Mouse (Mus musculus) kidney, embryonic 15.5 days (tissue): ENCODE data around the gene Mrpl49. TPM values are rescaled to one million over a fixed set of nuclear protein-coding genes. Genes with fewer than 3 reads are reported as not detected.
A peak's percentile ranks its signal among the peaks of the same experiment; 100 is the strongest.

Experiments used
- ATAC-seq: fragments of 200-750 bp; cut with Nextera tagmentation; replicated peaks from 2 replicates; pipeline ENCODE4 v1.8.0; 2017; ENCODE audit warnings: moderate TSS enrichment; ENCODE audit not compliant: low FRiP score
- H3K27ac ChIP-seq: fragments of 300-500 bp; sonication (generic); 2 replicates; pipeline ENCODE4 v1.5.1; 2015; ENCODE audit warnings: mild to moderate bottlenecking, inconsistent platforms
- H3K27me3 ChIP-seq: fragments of 300-500 bp; sonication (generic); 2 replicates; pipeline ENCODE4 v1.6.1; 2015; ENCODE audit warnings: inconsistent platforms
- H3K36me3 ChIP-seq: fragments of 300-500 bp; sonication (generic); 2 replicates; pipeline ENCODE4 v1.6.1; 2015; ENCODE audit warnings: inconsistent platforms
- H3K4me1 ChIP-seq: fragments of 300-500 bp; sonication (generic); 2 replicates; pipeline ENCODE4 v1.6.1; 2015; ENCODE audit warnings: inconsistent platforms
- H3K4me2 ChIP-seq: fragments of 300-500 bp; sonication (generic); 2 replicates; pipeline ENCODE4 v1.6.1; 2015; ENCODE audit warnings: moderate library complexity, mild to moderate bottlenecking, inconsistent platforms
- H3K4me3 ChIP-seq: fragments of 300-500 bp; sonication (generic); replicated peaks from 2 replicates; pipeline ENCODE4 v1.5.1; 2015; ENCODE audit warnings: mild to moderate bottlenecking, inconsistent platforms
- H3K9ac ChIP-seq: fragments of 300-500 bp; sonication (generic); 2 replicates; pipeline ENCODE4 v1.6.1; 2015; ENCODE audit warnings: mild to moderate bottlenecking, inconsistent platforms
- H3K9me3 ChIP-seq: fragments of 300-500 bp; sonication (generic); replicated peaks from 2 replicates; pipeline ENCODE4 v1.6.1; 2016; ENCODE audit warnings: inconsistent platforms
- WGBS: fragments of 180-500 bp; shearing (Covaris S2); methylation state at CpG from one replicate; pipeline ENCODE4 v1.1.7; 2015; ENCODE audit warnings: mixed read lengths; 5-methylcytosine and 5-hydroxymethylcytosine counted together
- polyA plus RNA-seq: library from polyadenylated mRNA; unstranded; fragments of >200 nt; fragmentation: Nextera tagmentation; extraction: Ambion mirVana; gene quantifications from 2 replicates; pipeline ENCODE4 v1.2.1, GENCODE M21; 2015

Gene Mrpl49
- polyA plus RNA-seq, result 77.9 and 81.6 TPM in 2 replicates

DNA sequence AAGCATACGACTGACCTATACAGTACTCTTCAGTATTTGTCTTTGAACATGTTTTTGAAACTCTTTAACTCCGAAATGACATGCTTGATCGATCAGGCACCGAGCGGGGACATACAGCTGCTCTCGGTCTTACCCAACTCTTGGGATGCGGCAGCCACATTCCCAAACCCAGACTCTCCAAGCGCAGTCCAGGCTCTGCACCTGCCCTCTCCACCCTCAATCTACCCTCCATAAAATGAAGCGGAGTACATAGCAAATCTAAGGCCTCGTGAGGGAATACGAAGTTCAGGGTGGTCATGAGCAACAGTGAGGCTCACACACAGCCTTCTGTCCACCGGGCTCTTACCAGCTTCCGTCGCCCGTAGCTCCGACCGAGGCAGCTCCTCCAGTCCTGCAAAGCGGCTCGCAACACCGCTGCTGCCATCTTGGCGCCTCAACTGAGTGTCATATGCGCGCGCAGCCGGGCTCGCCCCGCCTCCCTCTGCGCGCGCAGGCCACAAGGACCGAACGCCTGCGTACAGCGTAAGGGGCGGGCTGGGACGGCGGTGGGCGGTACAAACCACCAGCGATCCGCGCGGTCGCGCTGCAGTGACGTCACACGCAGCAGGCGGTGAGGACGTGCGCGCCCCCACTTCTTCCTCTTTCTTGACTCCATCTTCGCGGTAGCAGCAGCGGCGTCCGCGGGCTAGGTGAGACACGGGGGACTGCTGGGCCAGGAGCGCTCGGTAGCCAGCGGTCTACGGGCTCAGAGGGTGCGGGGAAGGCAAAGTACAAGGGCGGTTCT is at the start of gene Mrpl49, which contains the start of gene Fau:
Mrpl49 (minus strand) TSS at position 473 of the 784 bp plus-strand sequence.
Fau (plus strand) TSS at position 532 of the 784 bp plus-strand sequence.
- Histone ChIP-seq H3K4me1 (peaks cover 39% of the 10 kb centered on the region), H3K4me2 (peak within 1 kb of the TSS; percentile 78), H3K36me3 (peaks cover 53% of the 10 kb centered on the region), H3K27me3 (no peaks in the 10 kb centered on the region), H3K9ac (peak within 1 kb of the TSS; percentile 94), H3K27ac (peak within 1 kb of the TSS; percentile 85), H3K4me3 (peak within 1 kb of the TSS; percentile 95), H3K9me3 (no peaks in the 10 kb centered on the region)
- peak; percentile 89 for ATAC-seq
- under 1% methylated on average over 63 of the region's 63 CpGs for WGBS

DNA sequence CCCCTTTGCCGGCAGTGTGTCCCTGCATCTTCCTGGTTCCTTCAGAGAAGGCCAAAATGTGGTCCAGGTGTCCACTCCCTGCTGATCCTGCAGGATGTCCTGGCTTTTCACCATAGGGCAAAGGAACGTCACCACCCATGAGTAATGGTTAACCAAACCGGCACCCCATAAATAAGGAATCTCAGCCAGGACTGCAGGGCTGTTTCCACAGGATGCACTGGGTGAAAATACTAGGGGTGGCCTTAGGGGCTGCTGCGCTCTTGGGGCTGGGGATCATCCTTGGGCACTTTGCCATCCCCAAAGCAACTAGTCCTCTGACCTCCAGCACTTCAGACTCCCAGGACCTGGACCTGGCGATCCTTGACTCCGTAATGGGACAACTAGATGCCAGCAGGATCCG is 48.0 kb upstream of the Mrpl49 start, which contains the start of gene Naaladl1:
Naaladl1 (plus strand) TSS at position 197 of the 400 bp plus-strand sequence.
- ATAC-seq, result no peak
- no peaks in the 10 kb centered on the region for H3K36me3 ChIP-seq
- no peak within 1 kb of the TSS for H3K4me2 ChIP-seq
- no peaks in the 10 kb centered on the region for H3K27me3 ChIP-seq
- no peak within 1 kb of the TSS for H3K27ac ChIP-seq
- no peaks in the 10 kb centered on the region for H3K4me1 ChIP-seq
- H3K9me3 ChIP-seq, result no peaks in the 10 kb centered on the region
- H3K4me3 ChIP-seq, result no peak within 1 kb of the TSS
- H3K9ac ChIP-seq, result no peak within 1 kb of the TSS; the same call in 1 of the 2 replicates
- 82% methylated on average over 7 of the region's 7 CpGs for WGBS

DNA sequence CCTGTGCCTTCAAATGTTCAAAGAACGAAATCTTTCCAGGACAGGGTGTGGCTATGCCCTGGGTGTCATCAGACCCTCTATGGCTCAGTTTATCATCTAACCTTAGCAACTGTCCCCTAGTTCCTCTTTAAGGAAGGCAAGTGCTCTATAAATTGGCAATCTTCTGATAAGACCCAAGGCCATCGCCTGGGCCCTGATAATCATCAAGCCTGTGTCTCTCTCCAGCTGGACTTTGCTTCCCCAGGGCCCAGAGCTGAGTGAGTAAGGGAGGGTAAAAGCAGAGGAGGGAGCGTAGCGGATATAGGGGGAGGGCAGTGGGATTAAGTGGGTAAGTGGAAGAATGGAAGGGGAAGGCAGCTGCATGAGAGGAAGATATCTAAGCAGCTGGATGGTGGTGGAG is 46.9 kb upstream of the Mrpl49 start:
- 83% methylated on average over 4 of the region's 4 CpGs for WGBS
- no peak overlapping the region for H3K4me2 ChIP-seq
- H3K9ac ChIP-seq, result no peak overlapping the region; the same call in 1 of the 2 replicates
- H3K9me3 ChIP-seq, result no peaks in the 10 kb centered on the region
- H3K4me1 ChIP-seq, result no peaks in the 10 kb centered on the region
- no peak overlapping the region for H3K27ac ChIP-seq
- no peak overlapping the region for H3K4me3 ChIP-seq
- peaks cover 7% of the 10 kb centered on the region for H3K36me3 ChIP-seq
- no peaks in the 10 kb centered on the region for H3K27me3 ChIP-seq
- ATAC-seq, result no peak

DNA sequence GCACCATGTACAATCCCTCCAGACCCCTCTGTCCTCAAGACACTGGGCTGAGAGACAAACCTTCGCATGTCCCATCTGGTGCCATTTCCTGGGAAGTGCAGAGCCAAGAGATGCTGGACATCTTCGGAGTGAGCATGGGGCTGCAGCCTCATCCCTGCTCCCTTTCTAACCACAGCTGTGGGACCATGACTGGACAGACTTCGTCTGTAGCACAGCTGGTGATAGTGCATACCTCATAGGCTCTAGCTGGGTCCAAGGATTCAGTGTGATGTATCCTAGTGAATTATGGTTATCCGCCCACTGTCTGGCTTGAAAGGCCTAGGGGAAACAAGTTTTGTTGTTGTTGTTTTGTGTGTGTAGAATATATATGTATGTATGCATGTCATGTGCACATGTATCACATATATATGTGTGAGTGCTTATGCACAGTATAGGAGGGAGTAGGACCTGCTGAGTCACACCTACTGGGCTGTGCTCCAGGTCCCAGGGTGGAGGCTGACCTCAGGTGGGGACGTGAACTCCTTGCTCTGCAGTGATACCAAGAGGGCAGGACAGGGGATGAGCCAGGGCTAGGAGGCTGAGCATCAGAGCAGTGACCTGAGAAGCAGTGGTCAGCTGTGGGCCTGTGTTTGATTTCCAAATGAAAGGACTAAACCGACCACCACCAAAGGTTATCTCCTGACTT is 44.7 kb upstream of the Mrpl49 start:
- no peak overlapping the region for H3K4me2 ChIP-seq
- no peaks in the 10 kb centered on the region for H3K27me3 ChIP-seq
- H3K27ac ChIP-seq, result no peak overlapping the region
- no peak for ATAC-seq
- H3K9ac ChIP-seq, result no peak overlapping the region
- 79% methylated on average over 6 of the region's 6 CpGs for WGBS
- no peak overlapping the region for H3K4me3 ChIP-seq
- peaks cover 26% of the 10 kb centered on the region for H3K36me3 ChIP-seq
- no peaks in the 10 kb centered on the region for H3K4me1 ChIP-seq
- H3K9me3 ChIP-seq, result no peaks in the 10 kb centered on the region

DNA sequence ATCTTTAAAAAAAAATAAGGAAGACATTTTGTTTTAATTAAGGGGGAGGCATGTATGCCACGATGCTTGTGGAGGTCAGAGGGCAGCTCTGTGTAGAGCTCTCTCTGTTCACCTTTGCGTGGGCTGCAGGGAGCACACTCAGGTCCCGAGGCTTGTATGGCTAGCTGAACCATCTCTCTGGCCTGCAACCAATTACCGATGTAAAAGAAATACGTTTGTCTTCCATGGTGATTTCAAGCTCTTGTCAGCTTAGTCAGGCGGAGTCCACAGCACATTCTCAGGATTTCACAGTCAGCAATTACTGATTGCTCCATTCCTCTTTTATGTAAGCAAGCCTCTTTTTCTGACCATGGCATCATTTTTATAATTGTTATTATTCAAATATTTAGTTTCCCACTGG is 43.6 kb upstream of the Mrpl49 start:
- Histone ChIP-seq H3K36me3 (peaks cover 29% of the 10 kb centered on the region), H3K27me3 (no peaks in the 10 kb centered on the region), H3K27ac (no peak overlapping the region), H3K4me1 (no peaks in the 10 kb centered on the region), H3K4me2 (no peak overlapping the region), H3K9ac (no peak overlapping the region), H3K9me3 (no peaks in the 10 kb centered on the region), H3K4me3 (no peak overlapping the region)
- ATAC-seq, result no peak
- 56% methylated on average over 6 of the region's 6 CpGs for WGBS

DNA sequence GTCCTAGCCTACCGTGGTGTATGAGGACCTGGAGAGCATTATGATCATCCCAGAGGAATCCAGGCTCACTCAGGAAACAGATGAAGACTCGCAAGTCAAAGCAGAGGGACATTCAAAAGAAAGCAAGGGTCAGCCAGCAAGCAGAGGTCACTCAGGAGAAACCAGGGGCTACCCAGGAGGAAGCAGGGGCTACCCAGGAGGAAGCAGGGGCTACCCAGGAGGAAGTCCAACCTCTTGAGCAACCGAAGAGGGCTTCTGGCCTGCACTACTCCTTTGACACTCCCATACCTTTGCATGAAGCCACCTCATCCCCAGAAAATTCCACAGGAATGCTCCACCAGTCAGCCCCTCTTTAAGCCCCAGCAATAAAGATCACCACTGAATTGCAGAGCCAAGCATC is 40.3 kb upstream of the Mrpl49 start:
- H3K4me1 ChIP-seq, result no peaks in the 10 kb centered on the region

DNA sequence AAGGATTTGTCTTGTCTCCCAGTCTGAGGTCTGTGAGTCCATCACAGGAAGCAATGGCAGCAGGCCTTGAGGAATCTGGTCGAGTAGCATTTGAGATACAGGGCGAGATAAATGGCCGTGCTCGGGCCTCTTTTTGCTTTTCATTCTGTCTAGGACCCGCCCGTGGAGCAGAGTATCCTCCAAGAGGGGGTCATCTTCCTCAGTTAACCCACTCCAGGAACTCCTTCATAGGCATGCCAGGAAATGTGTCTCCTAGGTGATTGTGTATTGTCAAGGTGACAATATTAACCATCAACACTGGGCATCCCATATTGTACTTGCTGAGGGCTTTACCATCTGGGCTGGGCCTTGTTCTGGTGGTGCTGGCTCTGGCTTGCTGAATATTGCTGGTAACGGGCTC is 36.5 kb upstream of the Mrpl49 start, which contains the start of gene AC131692.1:
AC131692.1 (plus strand) TSS at position 301 of the 400 bp plus-strand sequence.
- H3K9me3 ChIP-seq, result no peaks in the 10 kb centered on the region
- no peaks in the 10 kb centered on the region for H3K4me1 ChIP-seq
- H3K36me3 ChIP-seq, result peaks cover 86% of the 10 kb centered on the region
- no peak for ATAC-seq
- 86% methylated on average over 7 of the region's 7 CpGs for WGBS
- H3K27ac ChIP-seq, result no peak within 1 kb of the TSS
- H3K4me2 ChIP-seq, result no peak within 1 kb of the TSS
- H3K27me3 ChIP-seq, result no peaks in the 10 kb centered on the region
- H3K9ac ChIP-seq, result no peak within 1 kb of the TSS
- no peak within 1 kb of the TSS for H3K4me3 ChIP-seq

More for the DNA sequence above, 40.3 kb upstream of the Mrpl49 start:
- no peak overlapping the region for H3K4me3 ChIP-seq
- no peaks in the 10 kb centered on the region for H3K27me3 ChIP-seq
- H3K9ac ChIP-seq, result no peak overlapping the region
- no peak for ATAC-seq
- peaks cover 60% of the 10 kb centered on the region for H3K36me3 ChIP-seq
- no peak overlapping the region for H3K4me2 ChIP-seq
- H3K9me3 ChIP-seq, result no peaks in the 10 kb centered on the region
- H3K27ac ChIP-seq, result no peak overlapping the region
- WGBS, result 86% methylated on average over 3 of the region's 3 CpGs

DNA sequence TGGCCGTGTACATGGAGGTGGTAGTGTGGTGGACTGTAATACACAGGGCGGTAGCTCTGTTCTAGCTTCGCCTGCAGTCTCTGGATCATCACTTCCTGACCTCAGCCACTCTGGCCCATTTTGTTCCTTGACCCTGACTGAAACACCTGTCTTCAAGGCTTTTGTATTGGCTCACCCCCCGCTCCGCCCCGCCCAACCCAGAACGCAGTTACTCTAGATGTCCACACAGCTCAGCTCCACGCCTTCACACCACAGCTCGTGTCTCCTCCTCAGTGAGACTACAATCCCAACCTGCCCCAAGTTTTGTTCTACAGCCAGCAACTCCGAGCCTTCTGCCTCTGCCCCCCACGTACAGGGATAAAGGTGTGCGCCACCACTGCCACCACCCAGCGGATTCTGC is 31.3 kb upstream of the Mrpl49 start:
- WGBS, result 91% methylated on average over 13 of the region's 13 CpGs

DNA sequence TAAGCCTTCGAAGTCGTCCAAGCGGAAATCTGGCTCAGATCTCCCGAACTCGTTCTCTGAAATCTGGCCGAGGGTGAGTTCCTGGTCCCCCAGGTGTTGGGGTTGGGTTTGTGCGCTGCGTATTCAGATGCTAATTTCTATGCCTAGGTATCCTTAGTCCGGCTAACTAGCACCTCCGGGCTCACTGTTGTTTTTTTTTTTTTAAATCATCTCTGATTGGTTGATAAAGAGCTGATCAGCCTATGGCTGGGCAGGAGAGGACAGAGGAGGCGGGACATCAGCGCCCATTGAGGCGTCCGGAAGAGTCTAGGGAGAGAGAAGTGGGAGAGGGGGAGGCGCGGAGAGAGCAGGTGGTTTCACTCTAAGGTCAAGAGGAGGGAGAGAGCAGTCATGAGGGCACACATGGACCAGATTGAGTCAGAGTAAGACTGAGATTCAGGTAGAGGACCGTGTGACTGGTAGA is 27.9 kb upstream of the Mrpl49 start:
- Histone ChIP-seq H3K4me2 (peak overlapping the region; percentile 80), H3K27me3 (no peaks in the 10 kb centered on the region), H3K9me3 (no peaks in the 10 kb centered on the region), H3K36me3 (peaks cover 73% of the 10 kb centered on the region), H3K4me3 (peak overlapping the region; percentile 64), H3K4me1 (peaks cover 23% of the 10 kb centered on the region), H3K27ac (peak overlapping the region; percentile 72), H3K9ac (peak overlapping the region; percentile 67)
- peak; percentile 81 for ATAC-seq
- WGBS, result under 1% methylated on average over 17 of the region's 17 CpGs

More for the DNA sequence above, 31.3 kb upstream of the Mrpl49 start:
- Histone ChIP-seq H3K4me3 (no peak overlapping the region), H3K4me1 (peaks cover 15% of the 10 kb centered on the region), H3K36me3 (peaks cover 77% of the 10 kb centered on the region), H3K9ac (no peak overlapping the region), H3K9me3 (no peaks in the 10 kb centered on the region), H3K27me3 (no peaks in the 10 kb centered on the region), H3K4me2 (no peak overlapping the region), H3K27ac (no peak overlapping the region)
- ATAC-seq, result no peak

DNA sequence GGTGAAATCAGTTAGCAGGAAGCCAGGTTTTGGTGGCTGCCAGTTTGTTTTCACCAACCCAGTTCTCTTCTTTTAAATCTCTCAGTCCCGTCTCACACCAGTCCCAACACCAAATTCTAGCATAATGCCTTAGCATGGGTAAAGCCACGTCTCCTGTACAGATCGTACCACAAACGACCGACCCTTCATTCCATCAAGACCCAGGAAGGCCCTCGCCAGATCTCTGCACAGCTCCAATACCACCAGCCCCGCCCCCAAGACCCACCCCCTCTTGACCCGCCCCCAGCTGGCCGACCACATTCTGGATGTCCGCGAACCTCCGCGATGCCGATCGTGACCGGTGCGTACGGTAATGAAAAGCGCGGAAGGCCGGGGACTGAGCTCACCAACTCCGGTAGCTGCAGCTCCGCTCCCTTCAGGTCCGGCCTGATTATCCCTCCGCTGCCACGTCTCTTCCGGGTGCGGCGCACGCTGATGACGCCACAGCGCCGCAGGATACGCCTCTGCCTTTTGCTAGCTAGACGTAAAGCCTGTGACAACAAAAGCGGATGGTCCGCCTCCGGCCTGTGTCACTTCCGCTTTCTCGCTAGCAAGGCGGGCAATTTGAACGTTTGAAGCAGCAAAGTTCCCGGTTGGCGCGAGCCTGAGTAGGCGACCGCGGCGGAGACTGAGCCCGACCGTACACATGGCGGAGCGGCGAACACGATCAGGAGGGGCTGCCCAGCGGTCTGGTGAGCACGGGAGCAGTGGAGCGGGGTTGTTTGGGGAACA is 27.1 kb upstream of the Mrpl49 start, which contains the start of the genes Zfpl1 and Cdca5:
Zfpl1 (minus strand) TSS at position 479 of the 771 bp plus-strand sequence.
Cdca5 (plus strand) TSS at position 506 of the 771 bp plus-strand sequence.
- H3K4me3 ChIP-seq, result peak within 1 kb of the TSS; percentile 64
- H3K9ac ChIP-seq, result peak within 1 kb of the TSS; percentile 67
- no peaks in the 10 kb centered on the region for H3K27me3 ChIP-seq
- H3K4me2 ChIP-seq, result peak within 1 kb of the TSS; percentile 80
- peak; percentile 89 for ATAC-seq
- under 1% methylated on average over 58 of the region's 58 CpGs for WGBS
- H3K4me1 ChIP-seq, result peaks cover 23% of the 10 kb centered on the region
- H3K36me3 ChIP-seq, result peaks cover 73% of the 10 kb centered on the region
- H3K9me3 ChIP-seq, result no peaks in the 10 kb centered on the region
- H3K27ac ChIP-seq, result peak within 1 kb of the TSS; percentile 72

DNA sequence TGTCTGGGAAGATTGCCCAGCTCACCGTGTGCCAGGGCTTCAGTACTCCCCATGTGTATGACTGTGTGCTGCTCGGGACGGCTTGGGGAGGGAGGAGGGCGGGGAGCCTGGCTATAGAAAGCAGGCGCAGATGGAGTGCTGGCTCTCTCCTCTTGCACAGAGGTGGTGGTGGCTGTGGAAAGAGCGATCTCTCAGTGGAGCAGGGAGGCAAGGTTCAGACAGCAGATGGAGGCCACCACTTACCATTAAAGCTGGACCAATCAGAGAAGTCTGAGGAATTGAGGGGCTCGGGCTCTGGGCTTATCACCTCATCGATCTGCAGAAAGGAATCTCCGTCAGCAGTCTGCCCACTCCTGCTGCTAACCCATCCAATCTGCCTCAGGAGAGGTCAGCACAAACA is 24.6 kb upstream of the Mrpl49 start, which contains the start of gene Gm28374:
Gm28374 (minus strand) TSS at position 101 of the 400 bp plus-strand sequence.
- Histone ChIP-seq H3K4me3 (peak within 1 kb of the TSS; percentile 64; the same call in 1 of the 2 replicates), H3K27me3 (no peaks in the 10 kb centered on the region), H3K9me3 (no peaks in the 10 kb centered on the region), H3K9ac (no peak within 1 kb of the TSS), H3K36me3 (peaks cover 53% of the 10 kb centered on the region), H3K4me2 (no peak within 1 kb of the TSS), H3K4me1 (peaks cover 32% of the 10 kb centered on the region), H3K27ac (no peak within 1 kb of the TSS)
- ATAC-seq, result no peak
- 90% methylated on average over 9 of the region's 9 CpGs for WGBS
